Mouse (Mus musculus): ENCODE results near the gene Tk1. TPM values are rescaled to one million over a fixed set of nuclear protein-coding genes. Genes with fewer than 3 reads are reported as not detected.

The Tk1 gene
- polyA plus RNA-seq, 1 experiment from 2014 or later, result 117 TPM

- 54% methylated on average over 9 of the region's 9 CpGs for WGBS
- H3K4me2 ChIP-seq (replicated peaks), result no peak overlapping the region
- H3K4me3 ChIP-seq, result no peak overlapping the region
- H3K4me1 ChIP-seq, result peaks cover 39% of the 10 kb centered on the region
- peak overlapping the region; percentile 9; the same call in 1 of the 2 replicates for H3K27ac ChIP-seq
- no peaks in the 10 kb centered on the region for H3K9me3 ChIP-seq
- no peak for ATAC-seq (ENCODE audit: insufficient number of reproducible peaks, insufficient read depth, low FRiP score, low TSS enrichment)
- no peaks in the 10 kb centered on the region for H3K36me3 ChIP-seq
- no peaks in the 10 kb centered on the region for H3K27me3 ChIP-seq
- H3K9ac ChIP-seq, result 0 out of 2 replicates have a peak overlapping the region, but pooled peaks have one; percentile 15
Observed at GRCm38 (mm10) chr11:117828888-117829604, 3.2 kb upstream of the Tk1 start.

- Histone ChIP-seq H3K4me3 (no peak overlapping the region), H3K4me1 (peaks cover 45% of the 10 kb centered on the region), H3K9ac (0 out of 2 replicates have a peak overlapping the region, but pooled peaks have one; percentile 15), H3K4me2 (replicated peaks) (no peak overlapping the region), H3K27ac (peak overlapping the region; percentile 9; the same call in 1 of the 2 replicates), H3K9me3 (no peaks in the 10 kb centered on the region), H3K36me3 (no peaks in the 10 kb centered on the region), H3K27me3 (no peaks in the 10 kb centered on the region)
- no peak for ATAC-seq (ENCODE audit: insufficient number of reproducible peaks, insufficient read depth, low FRiP score, low TSS enrichment)
- WGBS, result 76% methylated on average over 18 of the region's 18 CpGs
Observed at GRCm38 (mm10) chr11:117828149-117828887, 2.4 kb upstream of the Tk1 start.

GRCm38 (mm10) chr11:117827386-117827785 is 1.5 kb upstream of the Tk1 start:
- H3K9me3 ChIP-seq, result no peaks in the 10 kb centered on the region
- no peak overlapping the region for H3K9ac ChIP-seq
- peaks cover 1% of the 10 kb centered on the region; the same call in 1 of the 2 replicates for H3K36me3 ChIP-seq
- H3K27me3 ChIP-seq, result no peaks in the 10 kb centered on the region
- ATAC-seq (ENCODE audit: insufficient number of reproducible peaks, insufficient read depth, low FRiP score, low TSS enrichment), result no peak
- no peak overlapping the region for H3K4me3 ChIP-seq
- H3K4me1 ChIP-seq, result peaks cover 45% of the 10 kb centered on the region
- 64% methylated on average over 3 of the region's 3 CpGs for WGBS
- H3K27ac ChIP-seq, result no peak overlapping the region
- H3K4me2 ChIP-seq (replicated peaks), result no peak overlapping the region

DNA sequence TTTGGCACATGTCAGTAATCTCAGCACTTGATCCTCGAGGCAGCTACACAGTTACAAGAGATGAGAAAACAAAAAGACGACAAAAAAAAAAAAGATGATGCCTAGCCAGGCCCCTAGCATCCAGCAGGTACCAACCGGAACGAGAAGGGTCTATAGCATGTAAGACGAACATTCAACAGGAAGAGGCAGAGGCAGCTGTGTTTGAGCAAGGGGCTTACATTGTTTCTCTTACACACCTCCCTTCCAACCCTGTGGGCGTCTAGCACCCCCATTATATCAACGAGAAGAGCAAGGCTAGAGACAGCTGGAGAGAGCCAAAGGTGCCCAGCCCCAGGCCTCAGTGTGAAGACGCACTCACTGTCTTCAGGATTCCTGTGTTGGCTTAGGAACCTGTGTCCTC is 1.0 kb upstream of the Tk1 start:
- Histone ChIP-seq H3K27me3 (no peaks in the 10 kb centered on the region), H3K36me3 (peaks cover 6% of the 10 kb centered on the region), H3K4me1 (peaks cover 41% of the 10 kb centered on the region), H3K27ac (peak overlapping the region; percentile 92; the same call in 1 of the 2 replicates), H3K9me3 (no peaks in the 10 kb centered on the region), H3K9ac (0 out of 2 replicates have a peak overlapping the region, but pooled peaks have one; percentile 63), H3K4me3 (peak overlapping the region; percentile 56; the same call in 1 of the 2 replicates), H3K4me2 (replicated peaks) (peak overlapping the region; percentile 78)
- ATAC-seq (ENCODE audit: insufficient number of reproducible peaks, insufficient read depth, low FRiP score, low TSS enrichment), result no peak
- WGBS, result 66% methylated on average over 8 of the region's 8 CpGs

DNA sequence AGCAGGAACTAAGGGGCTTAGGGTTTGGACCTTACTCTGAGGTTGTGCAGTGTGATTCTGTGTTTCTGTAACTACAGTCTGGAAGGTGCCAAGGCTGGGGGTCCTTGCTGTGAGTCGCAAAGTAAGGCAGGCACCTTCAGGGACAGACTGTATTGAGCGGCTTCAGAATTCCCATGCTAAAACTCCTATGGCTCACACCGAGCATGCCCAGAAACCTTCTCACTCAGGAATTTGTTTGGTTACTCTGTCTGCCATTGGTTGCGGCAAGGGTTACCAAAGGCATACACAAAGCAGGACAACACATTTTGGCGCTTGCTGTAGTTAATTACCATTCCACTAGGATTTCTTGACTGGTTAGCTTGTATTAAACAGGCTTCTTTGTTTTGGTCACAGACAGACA is 272 bp upstream of the Tk1 start:
- Histone ChIP-seq H3K36me3 (peaks cover 13% of the 10 kb centered on the region), H3K27ac (peak overlapping the region; percentile 92), H3K9ac (peak overlapping the region; percentile 63), H3K4me2 (replicated peaks) (peak overlapping the region; percentile 78), H3K4me1 (peaks cover 41% of the 10 kb centered on the region), H3K9me3 (no peaks in the 10 kb centered on the region), H3K27me3 (no peaks in the 10 kb centered on the region), H3K4me3 (peak overlapping the region; percentile 56)
- 4% methylated on average over 5 of the region's 5 CpGs for WGBS
- peak; percentile 8; the same call in 1 of the 2 replicates for ATAC-seq (ENCODE audit: insufficient number of reproducible peaks, insufficient read depth, low FRiP score, low TSS enrichment)

GRCm38 (mm10) chr11:117824060-117824969 is 1.6 kb downstream of the Tk1 start:
- Histone ChIP-seq H3K4me2 (replicated peaks) (peak overlapping the region; percentile 78), H3K36me3 (peaks cover 32% of the 10 kb centered on the region), H3K9ac (peak overlapping the region; percentile 63), H3K4me1 (peaks cover 41% of the 10 kb centered on the region), H3K27ac (0 out of 2 replicates have a peak overlapping the region, but pooled peaks have one; percentile 92), H3K27me3 (no peaks in the 10 kb centered on the region), H3K4me3 (peak overlapping the region; percentile 56), H3K9me3 (no peaks in the 10 kb centered on the region)
- WGBS, result 25% methylated on average over 23 of the region's 23 CpGs
- ATAC-seq (ENCODE audit: insufficient number of reproducible peaks, insufficient read depth, low FRiP score, low TSS enrichment), result peak; percentile 44

GRCm38 (mm10) chr11:117823411-117823810 is 2.5 kb downstream of the Tk1 start:
- Histone ChIP-seq H3K9ac (no peak overlapping the region), H3K9me3 (no peaks in the 10 kb centered on the region), H3K27me3 (no peaks in the 10 kb centered on the region), H3K4me2 (replicated peaks) (no peak overlapping the region), H3K27ac (no peak overlapping the region), H3K4me1 (peaks cover 35% of the 10 kb centered on the region), H3K4me3 (no peak overlapping the region), H3K36me3 (peaks cover 41% of the 10 kb centered on the region)
- ATAC-seq (ENCODE audit: insufficient number of reproducible peaks, insufficient read depth, low FRiP score, low TSS enrichment), result no peak
- WGBS, result 87% methylated on average over 6 of the region's 6 CpGs

DNA sequence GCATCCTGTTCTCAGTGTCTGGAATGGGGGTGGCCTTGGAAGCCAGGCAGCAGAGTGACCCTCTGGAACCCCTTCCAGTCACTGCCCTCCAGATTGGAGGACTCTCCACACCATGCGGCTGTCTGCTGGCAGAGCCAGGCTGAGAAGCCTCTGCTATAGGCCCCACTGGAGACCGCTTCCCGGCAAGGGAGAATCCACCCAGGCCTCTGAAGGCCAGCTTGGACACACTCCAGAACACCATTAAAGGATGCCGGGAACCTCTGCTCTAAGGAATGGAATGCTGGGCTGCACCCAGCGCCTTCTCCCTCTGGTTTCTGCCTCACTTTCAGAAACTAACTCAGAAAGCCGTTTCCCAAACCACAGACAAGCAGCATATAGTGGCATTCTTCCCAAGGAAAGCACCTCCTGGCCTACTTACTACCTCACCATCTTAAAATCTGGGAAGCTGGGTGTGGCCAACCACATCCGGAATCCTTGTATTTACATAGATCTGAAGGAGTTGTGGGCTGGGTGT is 3.1 kb downstream of the Tk1 start:
- peaks cover 28% of the 10 kb centered on the region for H3K4me1 ChIP-seq

GRCm38 (mm10) chr11:117821868-117822267 is 4.0 kb downstream of the Tk1 start:
- Histone ChIP-seq H3K27me3 (no peaks in the 10 kb centered on the region), H3K4me3 (no peak overlapping the region), H3K9ac (no peak overlapping the region), H3K4me1 (peaks cover 21% of the 10 kb centered on the region), H3K4me2 (replicated peaks) (no peak overlapping the region), H3K9me3 (no peaks in the 10 kb centered on the region), H3K36me3 (peaks cover 54% of the 10 kb centered on the region), H3K27ac (no peak overlapping the region)
- no peak for ATAC-seq (ENCODE audit: insufficient number of reproducible peaks, insufficient read depth, low FRiP score, low TSS enrichment)
- WGBS, result 80% methylated on average over 9 of the region's 9 CpGs

More for the DNA sequence above, 3.1 kb downstream of the Tk1 start:
- Histone ChIP-seq H3K27me3 (no peaks in the 10 kb centered on the region), H3K9me3 (no peaks in the 10 kb centered on the region), H3K4me3 (no peak overlapping the region), H3K4me2 (replicated peaks) (no peak overlapping the region), H3K9ac (no peak overlapping the region), H3K27ac (no peak overlapping the region), H3K36me3 (peaks cover 47% of the 10 kb centered on the region)
- whole genome bisulfite sequencing, result 84% methylated on average over 7 of the region's 7 CpGs
- no peak for ATAC-seq (ENCODE audit: insufficient number of reproducible peaks, insufficient read depth, low FRiP score, low TSS enrichment)

GRCm38 (mm10) chr11:117820173-117820572 is 5.7 kb downstream of the Tk1 start:
- peaks cover 70% of the 10 kb centered on the region for H3K36me3 ChIP-seq
- no peak overlapping the region for H3K27ac ChIP-seq
- no peak overlapping the region for H3K4me2 ChIP-seq (replicated peaks)

GRCm38 (mm10) chr11:117819095-117819494 is 6.8 kb downstream of the Tk1 start:
- WGBS, result 75% methylated on average over 8 of the region's 8 CpGs
- H3K4me3 ChIP-seq, result no peak overlapping the region
- H3K36me3 ChIP-seq, result peaks cover 80% of the 10 kb centered on the region
- no peak overlapping the region for H3K9ac ChIP-seq
- H3K9me3 ChIP-seq, result no peaks in the 10 kb centered on the region
- H3K4me2 ChIP-seq (replicated peaks), result no peak overlapping the region
- no peaks in the 10 kb centered on the region for H3K27me3 ChIP-seq
- peaks cover 9% of the 10 kb centered on the region for H3K4me1 ChIP-seq
- no peak for ATAC-seq (ENCODE audit: insufficient number of reproducible peaks, insufficient read depth, low FRiP score, low TSS enrichment)
- no peak overlapping the region for H3K27ac ChIP-seq

More at GRCm38 (mm10) chr11:117820173-117820572, 5.7 kb downstream of the Tk1 start:
- Histone ChIP-seq H3K9me3 (no peaks in the 10 kb centered on the region), H3K27me3 (no peaks in the 10 kb centered on the region), H3K4me3 (no peak overlapping the region), H3K4me1 (peaks cover 14% of the 10 kb centered on the region), H3K9ac (no peak overlapping the region)
- ATAC-seq (ENCODE audit: insufficient number of reproducible peaks, insufficient read depth, low FRiP score, low TSS enrichment), result no peak
- WGBS, result 92% methylated on average over 7 of the region's 7 CpGs
